Mouse (Mus musculus) midbrain, embryonic 14.5 days (tissue): Measurements from ENCODE around the gene Cys1. TPM values are rescaled to one million over a fixed set of nuclear protein-coding genes. Genes with fewer than 3 reads are reported as not detected.

Experiments
- ATAC-seq: fragments of 200-750 bp; cut with Nextera tagmentation; 2 replicates; pipeline ENCODE4 v1.8.0; 2017; ENCODE audit warnings: moderate number of reproducible peaks, moderate library complexity; ENCODE audit not compliant: low FRiP score, low TSS enrichment
- DNase-seq: peaks from one replicate; pipeline ENCODE4 v3.0.0-alpha.2; 2015
- H3K27ac ChIP-seq: fragments of 300-500 bp; sonication (generic); replicated peaks from 2 replicates; pipeline ENCODE4 v1.5.1; 2014; ENCODE audit warnings: mild to moderate bottlenecking, low read depth, low read length, moderate library complexity
- H3K27me3 ChIP-seq: fragments of 300-500 bp; sonication (generic); 2 replicates; pipeline ENCODE4 v1.6.1; 2014; ENCODE audit warnings: low read length, control low read depth, mixed read lengths; ENCODE audit not compliant: control insufficient read depth, insufficient read depth
- H3K36me3 ChIP-seq: fragments of 300-500 bp; sonication (generic); 2 replicates; pipeline ENCODE4 v1.6.1; 2014; ENCODE audit warnings: low read length, control low read depth; ENCODE audit not compliant: control insufficient read depth, insufficient read depth
- H3K4me1 ChIP-seq: fragments of 300-500 bp; sonication (generic); 2 replicates; pipeline ENCODE4 v1.6.1; 2014; ENCODE audit warnings: mild to moderate bottlenecking, antibody characterized with exemption, low read length, control low read depth; ENCODE audit not compliant: control insufficient read depth, insufficient read depth
- H3K4me2 ChIP-seq: fragments of 300-500 bp; sonication (generic); 2 replicates; pipeline ENCODE4 v1.6.1; 2014; ENCODE audit warnings: mild to moderate bottlenecking, low read length, moderate library complexity
- H3K4me3 ChIP-seq: fragments of 300-500 bp; sonication (generic); replicated peaks from 2 replicates; pipeline ENCODE4 v1.5.1; 2014; ENCODE audit warnings: low read depth, low read length
- H3K9ac ChIP-seq: fragments of 300-500 bp; sonication (generic); replicated peaks from 2 replicates; pipeline ENCODE4 v1.6.1; 2014; ENCODE audit warnings: mild to moderate bottlenecking, low read length, moderate library complexity
- H3K9me3 ChIP-seq: fragments of 300-500 bp; sonication (generic); 2 replicates; pipeline ENCODE4 v1.6.1; 2016; ENCODE audit warnings: low read length, control low read depth, mixed read lengths; ENCODE audit not compliant: control insufficient read depth
- WGBS: fragments of 180-500 bp; shearing (Covaris S2); extraction: QIAGEN DNeasy Blood & Tissue Kit; methylation state at CpG from one replicate; pipeline ENCODE4 v1.1.7; 2014; 5-methylcytosine and 5-hydroxymethylcytosine counted together
- polyA plus RNA-seq: library from polyadenylated mRNA; unstranded; fragments of >200 nt; fragmentation: Nextera tagmentation; extraction: Ambion mirVana; gene quantifications from 2 replicates; pipeline ENCODE4 v1.2.1, GENCODE M21; 2014

The Cys1 gene
- polyA plus RNA-seq, 1 experiment from 2014 or later = 1.8 TPM

DNA sequence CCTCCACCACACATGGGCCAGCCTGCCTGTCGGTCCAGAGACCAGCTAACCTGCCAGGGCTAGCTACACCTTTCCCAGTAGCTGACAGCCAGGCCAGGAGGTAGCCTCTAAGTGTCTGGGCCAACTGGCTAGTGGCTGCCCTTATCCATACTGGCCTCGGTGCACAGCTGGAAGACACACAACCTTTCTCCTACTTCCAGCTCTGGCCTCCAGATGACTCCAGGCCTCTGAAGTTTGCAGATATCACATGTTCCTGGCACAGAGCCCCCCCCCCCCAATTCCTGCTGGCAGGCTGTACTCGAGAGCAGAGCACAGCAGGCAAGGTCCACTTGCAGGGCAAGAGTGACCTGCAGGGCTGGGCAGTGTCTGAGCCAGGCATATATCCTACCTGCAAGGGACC is 54.4 kb downstream of the Cys1 start:
- no peak for ATAC-seq
- H3K4me1 ChIP-seq = peaks cover 7% of the 10 kb centered on the region; the same call in 1 of the 2 replicates
- 62% methylated on average over 3 of the region's 3 CpGs for WGBS
- no peak overlapping the region for H3K9ac ChIP-seq
- no peak overlapping the region for H3K4me2 ChIP-seq
- H3K36me3 ChIP-seq = no peaks in the 10 kb centered on the region
- H3K27me3 ChIP-seq = no peaks in the 10 kb centered on the region
- no peaks in the 10 kb centered on the region for H3K9me3 ChIP-seq
- H3K27ac ChIP-seq = no peak overlapping the region
- DNase-seq = no peak
- no peak overlapping the region for H3K4me3 ChIP-seq

DNA sequence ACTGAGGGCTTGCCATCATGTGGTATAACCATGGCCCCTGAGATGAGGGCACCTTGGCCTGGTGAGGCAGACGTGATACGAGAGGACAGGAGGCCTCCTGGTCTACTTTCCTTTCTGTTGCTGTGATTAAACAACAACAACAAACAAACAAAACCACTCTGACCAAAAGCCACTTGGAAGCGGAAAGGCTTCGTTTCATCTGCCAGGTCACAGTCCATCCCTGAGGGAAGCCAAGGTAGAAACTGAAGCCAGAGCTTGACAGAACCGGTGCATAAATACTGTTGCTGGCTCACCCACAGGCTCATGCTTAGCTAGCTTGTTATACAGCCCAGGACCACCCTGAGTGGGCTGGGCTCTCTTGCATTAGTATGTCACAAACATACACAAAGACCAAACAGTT is 55.2 kb downstream of the Cys1 start:
- Histone ChIP-seq H3K4me2 (no peak overlapping the region), H3K27ac (no peak overlapping the region), H3K9ac (no peak overlapping the region), H3K36me3 (no peaks in the 10 kb centered on the region), H3K4me3 (no peak overlapping the region), H3K9me3 (no peaks in the 10 kb centered on the region), H3K4me1 (peaks cover 7% of the 10 kb centered on the region; the same call in 1 of the 2 replicates), H3K27me3 (no peaks in the 10 kb centered on the region)
- ATAC-seq (no peak), DNase-seq (no peak)
- WGBS = 91% methylated on average over 5 of the region's 5 CpGs

DNA sequence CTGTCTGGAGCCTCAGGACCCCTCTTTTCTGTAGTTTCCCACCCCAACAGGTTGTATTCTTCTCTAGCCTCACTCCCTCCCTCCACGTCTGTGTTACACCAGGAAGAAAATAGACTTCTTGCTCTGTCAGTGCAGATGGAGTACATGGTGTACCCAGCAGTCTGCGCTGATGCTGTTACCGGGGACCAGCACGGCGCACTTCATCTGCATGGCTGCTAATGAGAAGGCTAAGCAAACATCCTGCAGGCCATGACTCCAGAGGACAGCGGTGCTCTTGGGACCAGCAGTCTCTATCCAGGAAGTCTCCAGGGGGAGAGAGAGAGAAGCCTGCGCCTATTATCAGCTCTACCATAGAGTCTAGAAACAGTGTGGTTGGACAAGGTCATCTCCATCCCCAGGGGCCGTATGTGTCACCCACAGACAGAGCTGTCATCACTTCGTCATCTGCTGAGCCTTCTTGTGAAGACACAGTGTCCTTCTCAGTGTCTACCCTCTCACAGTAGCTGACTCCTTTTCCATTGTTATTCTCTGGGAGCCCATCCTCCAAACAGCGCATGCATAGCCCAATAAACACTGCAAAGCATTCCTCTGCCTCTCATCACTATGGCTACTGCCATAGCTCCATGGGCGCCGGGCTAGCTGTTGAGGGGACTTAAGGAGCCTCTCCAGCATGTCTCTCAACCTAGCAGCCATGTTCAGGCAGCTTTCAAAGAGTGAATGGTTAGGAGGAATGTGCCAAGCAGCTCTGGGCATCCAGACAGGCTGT is 57.9 kb downstream of the Cys1 start:
- Histone ChIP-seq H3K9me3 (no peaks in the 10 kb centered on the region), H3K27me3 (no peaks in the 10 kb centered on the region), H3K4me3 (no peak overlapping the region), H3K4me2 (no peak overlapping the region), H3K27ac (no peak overlapping the region), H3K4me1 (peaks cover 7% of the 10 kb centered on the region; the same call in 1 of the 2 replicates), H3K36me3 (no peaks in the 10 kb centered on the region), H3K9ac (no peak overlapping the region)
- peak; percentile 36 for DNase-seq
- ATAC-seq = no peak
- WGBS = 54% methylated on average over 12 of the region's 12 CpGs

DNA sequence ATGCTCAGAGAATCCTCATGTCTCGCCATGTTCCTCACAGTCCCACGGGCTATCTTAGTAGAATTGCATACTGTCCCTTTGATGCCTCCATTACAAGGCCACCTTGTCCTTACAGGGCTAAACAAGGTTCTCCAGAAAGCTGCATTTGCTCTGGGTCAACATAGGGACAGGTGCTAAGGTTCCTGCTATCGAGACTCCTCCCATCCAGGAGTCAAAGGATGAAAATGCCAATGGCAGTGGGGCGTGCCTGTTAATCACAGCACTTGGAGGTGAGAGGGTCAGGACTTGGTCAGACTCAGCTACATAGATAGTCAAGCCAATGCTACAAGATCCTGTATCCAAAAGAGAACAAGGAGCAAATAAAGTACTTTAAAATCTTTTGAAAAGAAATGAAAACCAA is 62.2 kb downstream of the Cys1 start:
- H3K4me2 ChIP-seq = no peak overlapping the region
- H3K9me3 ChIP-seq = no peaks in the 10 kb centered on the region
- no peaks in the 10 kb centered on the region for H3K27me3 ChIP-seq
- DNase-seq = no peak
- WGBS = 89% methylated on average over 4 of the region's 4 CpGs
- peaks cover 7% of the 10 kb centered on the region; the same call in 1 of the 2 replicates for H3K4me1 ChIP-seq
- no peaks in the 10 kb centered on the region for H3K36me3 ChIP-seq
- ATAC-seq = no peak
- no peak overlapping the region for H3K9ac ChIP-seq
- no peak overlapping the region for H3K27ac ChIP-seq
- no peak overlapping the region for H3K4me3 ChIP-seq

Other genes with a start within 250 kb of the Cys1 start
- 36.0 and 39.7 TPM in 2 replicates for gene Taf1b, start 183.5 kb downstream of the Cys1 start, polyA plus RNA-seq
- gene Grhl1, start 109.5 kb downstream of the Cys1 start, polyA plus RNA-seq = 0.36 and 0.66 TPM in 2 replicates
- 15.9 and 21.9 TPM in 2 replicates for gene Klf11, start 30.5 kb downstream of the Cys1 start, polyA plus RNA-seq
- gene Rrm2, start 26.4 kb upstream of the Cys1 start, polyA plus RNA-seq = 38.8 and 62.6 TPM in 2 replicates
- 62.3 and 91.0 TPM in 2 replicates for gene Mboat2, start 149.1 kb upstream of the Cys1 start, polyA plus RNA-seq